Mouse (Mus musculus) CD8-positive naive resting alpha-beta T cell, adult 2 months (primary cell): ENCODE results near the gene Klhl28.

Source experiments
- DNase-seq, 2 experiments: peaks; one replicate each; pipeline ENCODE4 v3.0.0; 2022; ENCODE audit warnings: low read depth in 2 of 2, low spot score in 2 of 2

Gene Klhl28

DNA sequence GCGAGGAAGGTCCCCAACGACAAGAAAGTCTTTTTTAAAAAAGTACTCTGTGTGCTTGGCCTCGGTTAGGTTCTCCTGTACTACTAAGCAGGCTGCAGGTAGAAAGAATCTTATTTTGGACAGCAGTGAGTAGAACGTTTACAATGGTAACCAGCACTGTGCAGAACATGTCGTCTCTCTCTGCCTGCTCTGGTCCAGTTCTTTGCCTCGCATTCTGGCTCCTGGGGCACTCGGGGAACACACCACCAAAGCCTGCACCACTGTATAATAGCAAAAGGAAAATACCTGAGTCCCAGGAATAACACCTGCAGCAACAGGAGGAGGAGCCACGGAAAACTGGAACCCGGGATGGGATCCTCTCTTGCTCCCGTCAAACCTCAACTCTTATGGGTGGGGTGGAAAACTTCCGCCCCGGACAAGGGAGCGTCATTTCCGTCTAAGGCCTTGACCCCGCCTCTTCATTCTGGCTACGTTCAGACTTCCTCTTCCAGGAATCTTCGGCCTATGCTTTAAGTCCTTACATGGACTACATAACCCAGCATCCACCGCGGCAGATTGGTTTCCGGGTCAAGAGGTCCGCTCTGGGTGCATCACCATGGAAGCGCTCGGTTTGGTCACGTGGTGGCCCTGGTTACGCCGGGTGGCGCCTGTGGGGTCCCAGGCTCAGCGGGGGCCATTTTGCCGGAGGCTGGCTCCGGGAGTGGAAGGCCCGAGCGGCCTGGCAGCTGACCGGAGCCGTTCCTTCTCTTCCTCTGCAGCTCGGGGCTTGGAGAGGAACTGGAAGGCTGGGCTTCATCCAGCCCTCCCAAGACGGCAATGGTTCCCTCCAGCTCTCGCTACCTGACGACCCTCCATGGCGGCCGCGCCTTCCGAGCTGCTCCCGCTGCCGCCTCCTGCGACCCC lies at the start of gene Klhl28, which contains the start of gene Togaram1:
Klhl28 (minus strand) TSS at position 411 of the 903 bp plus-strand sequence.
Togaram1 (plus strand) TSS at position 681 of the 903 bp plus-strand sequence.
- DNase-seq, result peak; percentile 99

DNA sequence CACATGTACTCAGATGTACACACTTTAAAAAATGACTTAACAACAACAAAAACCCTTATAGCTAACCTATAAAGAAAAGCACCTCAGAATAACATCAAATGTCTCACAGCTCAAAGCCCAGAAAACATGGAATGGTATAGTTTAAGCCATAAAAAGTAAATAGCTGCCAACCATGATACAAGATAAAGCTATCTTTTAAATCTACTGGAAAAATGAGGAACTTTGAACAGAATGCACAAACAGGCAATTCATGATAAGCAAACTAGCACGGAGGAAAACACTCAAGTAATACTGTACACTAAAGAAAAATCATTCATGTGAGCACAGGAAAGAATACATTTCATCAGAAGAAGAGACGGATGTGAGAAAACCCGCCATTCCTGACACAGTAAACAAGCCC lies 42.4 kb upstream of the Klhl28 start:
- no peak for DNase-seq

- DNase-seq, result no peak
These were observed 12.2 kb upstream of the Klhl28 start for GRCm38 (mm10) chr12:64977518-64977917.

GRCm38 (mm10) chr12:64976191-64976590 lies 10.9 kb upstream of the Klhl28 start:
- DNase-seq, result no peak

DNA sequence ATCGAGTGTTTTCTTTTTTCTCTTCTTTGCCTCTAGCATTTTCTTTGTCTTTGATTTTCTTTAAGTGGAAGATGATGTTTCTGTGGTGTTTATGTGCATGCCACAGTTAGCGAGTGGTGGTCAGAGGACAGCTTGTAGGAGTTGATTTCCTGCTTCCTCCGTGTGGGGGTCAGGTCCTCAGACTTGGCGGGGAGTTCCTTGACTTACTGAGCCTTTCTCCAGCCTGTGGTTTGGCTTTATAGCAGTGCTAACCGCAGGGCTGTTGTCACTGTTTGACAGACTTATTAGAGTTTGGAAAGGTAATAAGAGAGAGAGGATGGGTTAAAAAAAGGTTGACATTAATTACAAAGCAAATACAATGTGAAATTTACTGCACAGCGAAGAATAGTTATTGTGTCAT lies 10.2 kb upstream of the Klhl28 start:
- no peak for DNase-seq

- no peak for DNase-seq
These were observed 6.7 kb upstream of the Klhl28 start for GRCm38 (mm10) chr12:64972063-64972462.

GRCm38 (mm10) chr12:64971399-64971798 lies 6.1 kb upstream of the Klhl28 start:
- no peak for DNase-seq

DNA sequence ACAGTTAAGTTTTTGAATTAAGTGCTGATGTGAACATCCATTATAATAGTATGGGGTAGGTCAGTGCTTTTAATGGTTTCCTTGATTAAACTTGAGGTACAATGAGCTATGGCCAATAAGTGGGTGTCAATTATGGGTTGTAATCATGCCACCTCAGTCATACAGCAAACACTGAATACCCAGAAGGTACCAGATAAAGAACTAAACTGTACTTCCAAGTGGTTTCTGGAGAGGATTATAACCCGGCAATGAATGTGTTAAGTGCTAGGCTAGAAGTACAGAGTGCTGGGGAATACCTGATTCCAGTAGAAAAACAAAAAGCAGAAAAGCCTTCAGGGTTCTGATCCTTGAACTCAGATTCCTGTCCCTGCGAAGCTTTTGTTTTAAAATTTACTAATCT lies 2.7 kb upstream of the Klhl28 start:
- DNase-seq, result no peak

- DNase-seq, result peak in 1 of 2 experiments; percentile 2
These were observed 2.1 kb upstream of the Klhl28 start for GRCm38 (mm10) chr12:64967470-64967869.

DNA sequence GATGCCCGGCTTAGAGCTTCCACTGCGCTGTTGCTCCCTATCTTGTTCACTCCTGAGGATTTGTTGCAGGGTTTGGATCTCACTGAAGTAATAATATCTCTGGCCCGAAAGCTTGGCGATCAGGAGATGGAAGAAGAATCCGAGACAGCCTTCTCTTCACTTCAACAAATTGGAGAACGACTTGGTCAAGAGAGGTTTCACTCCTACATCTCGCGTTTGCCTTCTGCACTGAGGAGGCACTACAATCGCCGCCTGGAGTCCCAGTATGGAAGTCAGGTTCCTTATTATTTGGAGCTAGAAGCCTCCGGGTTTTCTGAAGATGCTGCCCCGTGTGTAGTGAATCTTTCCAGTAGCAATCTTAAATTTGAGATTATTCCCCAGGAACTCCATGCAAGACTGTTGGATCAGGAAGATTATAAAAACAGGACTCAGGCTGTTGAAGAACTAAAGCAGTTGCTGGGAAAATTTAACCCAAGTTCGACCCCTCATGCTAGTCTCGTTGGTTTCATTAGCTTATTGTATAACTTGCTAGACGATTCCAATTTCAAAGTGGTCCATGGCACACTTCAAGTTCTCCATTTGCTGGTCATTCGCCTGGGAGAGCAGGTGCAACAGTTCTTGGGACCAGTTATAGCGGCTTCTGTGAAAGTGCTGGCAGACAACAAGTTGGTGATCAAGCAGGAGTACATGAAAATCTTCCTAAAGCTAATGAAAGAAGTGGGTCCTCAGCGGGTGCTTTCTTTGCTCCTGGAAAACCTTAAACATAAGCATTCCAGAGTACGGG lies 1.5 kb upstream of the Klhl28 start:
- peak in 1 of 2 experiments; percentile 1 for DNase-seq

DNA sequence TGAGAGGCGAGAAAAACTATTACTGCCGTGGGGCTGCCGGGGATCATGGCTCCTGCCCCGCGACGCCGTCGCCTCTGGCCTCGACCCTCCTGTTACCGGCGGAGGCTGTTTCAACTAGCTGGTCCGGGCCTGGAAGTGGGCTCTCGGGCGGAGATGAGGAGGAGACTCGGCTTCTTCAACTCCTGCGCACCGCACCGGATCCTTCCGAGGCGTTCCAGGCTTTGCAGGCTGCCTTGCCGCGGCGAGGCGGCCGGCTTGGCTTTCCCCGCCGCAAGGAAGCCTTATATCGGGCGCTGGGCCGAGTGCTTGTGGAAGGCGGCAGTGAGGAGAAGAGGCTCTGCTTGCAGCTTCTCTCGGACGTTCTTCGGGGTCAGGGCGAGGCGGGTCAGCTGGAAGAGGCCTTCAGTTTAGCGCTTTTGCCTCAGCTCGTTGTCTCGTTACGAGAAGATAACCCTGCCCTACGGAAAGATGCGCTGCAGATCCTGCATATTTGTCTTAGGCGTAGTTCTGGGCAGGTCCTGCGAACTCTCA lies 832 bp upstream of the Klhl28 start:
- DNase-seq, result peak; percentile 62 to 65

DNA sequence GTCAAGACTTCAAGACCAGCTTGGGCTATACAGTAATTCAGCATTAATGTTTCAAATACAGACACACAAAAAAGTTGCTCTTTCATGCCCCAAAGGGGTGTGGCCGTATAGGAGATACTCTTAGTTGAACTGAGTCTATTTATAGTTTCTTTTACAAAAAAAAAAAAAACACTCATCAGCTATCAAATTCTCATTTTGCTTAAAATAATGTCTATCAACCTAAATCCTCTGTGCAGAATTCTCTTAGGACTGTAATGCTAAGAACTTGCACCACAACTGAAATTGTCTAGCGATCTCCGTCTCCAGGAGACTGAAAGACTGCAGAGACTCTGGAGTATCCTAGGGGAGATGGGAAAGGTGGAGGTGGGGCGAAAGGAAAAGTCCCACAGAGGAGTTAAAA lies 774 bp downstream of the Klhl28 start:
- DNase-seq, result no peak

- DNase-seq, result peak in 1 of 2 experiments; percentile 20
These were observed 27.8 kb downstream of the Klhl28 start for GRCm38 (mm10) chr12:64937493-64937892.

DNA sequence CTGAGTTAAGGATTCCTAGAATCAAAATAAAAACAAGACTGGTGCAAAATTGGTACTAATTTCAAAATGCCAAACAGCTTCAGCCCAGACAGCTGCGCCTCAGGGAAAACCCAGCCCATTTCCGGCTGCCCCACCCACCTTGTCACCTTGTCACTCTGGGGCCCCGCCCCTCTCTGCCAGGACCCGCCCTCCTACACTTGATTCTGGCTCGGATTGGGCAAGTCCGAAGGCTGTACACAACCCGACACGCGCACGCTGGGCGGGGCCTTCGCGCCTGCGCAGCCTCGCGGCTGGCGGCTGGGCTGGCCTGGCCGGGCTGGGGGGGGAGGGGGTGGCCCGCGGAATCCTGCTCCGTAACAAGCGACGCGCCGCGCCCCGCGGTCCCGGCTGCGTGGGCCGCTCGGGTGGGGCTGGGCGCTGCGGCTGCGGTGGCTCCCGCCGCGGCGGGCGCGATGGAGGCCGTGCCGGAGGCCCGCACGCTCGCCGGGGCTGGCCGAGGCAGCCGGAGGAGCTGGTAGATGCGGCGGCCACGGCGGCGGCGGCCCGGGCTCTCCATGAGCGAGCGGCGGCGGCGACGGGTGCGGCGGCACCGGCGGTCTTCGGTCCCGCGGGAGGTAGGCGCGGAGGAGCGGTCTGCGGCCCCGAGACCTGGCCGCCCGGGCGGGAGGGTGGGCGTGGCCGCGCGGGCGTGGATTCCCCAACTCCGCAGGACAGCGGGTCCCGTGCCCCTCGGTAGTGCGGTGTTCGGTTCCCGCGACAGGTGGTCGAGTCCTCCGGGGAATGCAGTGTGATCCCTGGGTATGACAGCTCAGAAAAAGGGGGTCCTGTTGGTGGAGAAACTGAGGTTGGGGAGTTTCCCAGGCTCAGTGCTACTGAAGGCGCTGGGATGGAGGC lies 47.5 kb downstream of the Klhl28 start, which contains the start of gene Gm527:
Gm527 (plus strand) TSS at position 329 of the 894 bp plus-strand sequence.
- peak; percentile 86 to 92 for DNase-seq

DNA sequence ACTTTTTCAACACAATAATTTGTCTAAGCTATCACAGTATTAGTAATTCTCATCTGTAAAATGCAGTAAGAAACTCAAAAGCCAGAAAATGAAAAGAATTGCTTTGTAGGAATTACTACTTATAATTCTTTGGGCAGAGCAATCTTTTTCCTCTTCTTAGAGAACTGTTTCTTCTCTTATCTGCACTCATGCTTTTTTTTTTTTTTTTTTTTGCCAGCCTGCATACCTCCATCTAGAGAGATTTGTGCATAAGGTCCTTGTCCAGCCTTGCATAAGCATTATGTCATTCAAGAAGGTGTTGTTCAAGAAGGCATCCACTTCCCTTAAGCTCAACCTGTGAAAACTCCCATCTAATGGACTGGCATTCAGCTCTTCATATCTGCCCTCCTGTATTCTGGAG lies 48.6 kb downstream of the Klhl28 start:
- DNase-seq, result no peak

DNA sequence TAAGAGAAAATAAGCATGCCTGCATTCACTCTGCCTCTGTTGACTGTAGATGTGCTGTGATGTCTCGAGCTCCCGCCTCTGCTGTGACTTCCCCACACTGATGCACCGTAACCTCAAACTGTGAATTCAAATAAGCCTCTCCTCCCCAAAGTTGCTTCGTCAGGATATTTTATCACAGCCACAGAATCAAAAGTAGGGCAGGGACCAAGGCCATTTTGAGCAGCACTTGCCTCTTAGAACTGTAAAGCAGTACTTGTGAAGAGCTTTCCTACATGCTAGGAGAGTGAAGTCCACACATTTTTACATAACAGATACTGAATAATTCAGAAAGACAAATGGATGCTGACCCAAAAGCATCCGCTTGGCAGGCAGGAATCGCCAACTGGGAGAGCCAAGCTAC lies 52.3 kb downstream of the Klhl28 start:
- DNase-seq, result no peak

GRCm38 (mm10) chr12:64903186-64903585 lies 62.1 kb downstream of the Klhl28 start:
- DNase-seq, result no peak

GRCm38 (mm10) chr12:64902506-64902905 lies 62.8 kb downstream of the Klhl28 start:
- DNase-seq, result no peak

DNA sequence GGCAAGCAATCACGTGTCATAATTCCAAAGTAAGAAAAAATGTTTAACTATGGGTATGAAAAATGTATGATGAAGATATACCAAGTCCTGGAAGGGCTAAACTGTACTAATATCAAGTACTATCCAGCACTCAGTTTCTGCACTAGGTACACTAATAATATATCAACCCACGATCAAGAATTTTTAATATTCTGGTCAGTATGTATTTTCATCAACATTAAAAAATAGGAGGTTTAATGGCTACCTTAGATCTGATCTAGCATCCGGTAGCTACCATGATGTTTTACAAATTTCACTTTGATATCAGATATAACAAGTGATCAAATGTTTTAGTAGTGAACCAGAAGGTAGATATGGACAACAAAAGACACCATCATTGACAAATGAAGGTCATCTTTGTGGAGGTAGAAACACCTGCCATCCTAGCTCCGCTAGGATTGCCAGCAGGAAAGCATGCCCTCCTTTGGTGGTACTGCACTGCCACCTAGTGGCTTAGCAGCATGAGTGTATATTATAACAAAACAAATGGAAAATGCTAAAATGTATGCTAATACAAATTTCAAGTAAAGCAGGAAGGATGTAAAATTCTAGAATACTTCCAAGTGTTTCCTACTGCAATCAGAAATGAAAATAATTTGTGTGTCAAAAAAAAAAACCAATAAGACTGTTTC lies 68.1 kb downstream of the Klhl28 start:
- DNase-seq, result peak; percentile 11 to 34
